Mouse (Mus musculus): ENCODE results near the gene Nrxn1. TPM values are rescaled to one million over a fixed set of nuclear protein-coding genes. Genes with fewer than 3 reads are reported as not detected.

The Nrxn1 gene
- total and polyA plus RNA-seq, 3 experiments, result 0.22 TPM; not detected in 2

GRCm38 (mm10) chr17:90456748-90457147 is 636.1 kb downstream of the Nrxn1 start:
- no peaks in the 10 kb centered on the region for H3K4me1 ChIP-seq (ENCODE audit: insufficient read depth, low read depth, low read length)
- ATAC-seq (ENCODE audit: extremely low read depth, insufficient number of reproducible peaks, low FRiP score, poor library complexity, severe bottlenecking) (no peak), DNase-seq (ENCODE audit: low spot score) (no peak)
- no peak for TF ChIP-seq GATA1 (IDR thresholded peaks at IDR 0.05; ENCODE audit: borderline replicate concordance, low read length)
- TF ChIP-seq POLR2AphosphoS5 (IDR thresholded peaks at IDR 0.05; ENCODE audit: insufficient replicate concordance, low read depth, low read length), result no peak
- TF ChIP-seq CTCF (IDR thresholded peaks at IDR 0.05; ENCODE audit: low read depth, low read length), result no peak
- TF ChIP-seq GATA2 (IDR thresholded peaks at IDR 0.05; ENCODE audit: borderline replicate concordance, low read depth, low read length), result no peak
- TF ChIP-seq TAL1 (conservative IDR thresholded peaks at IDR 0.05; ENCODE audit: low read depth, low read length), result no peak
- H3K4me3 ChIP-seq (ENCODE audit: low read depth, low read length), result no peak overlapping the region
- H3K27me3 ChIP-seq (ENCODE audit: insufficient read depth, low read length), result no peaks in the 10 kb centered on the region
- H3K36me3 ChIP-seq (replicated peaks), result no peaks in the 10 kb centered on the region
- H3K9me3 ChIP-seq (replicated peaks), result peaks cover 16% of the 10 kb centered on the region

GRCm38 (mm10) chr17:90455904-90456303 is 637.0 kb downstream of the Nrxn1 start:
- no peak overlapping the region for H3K4me3 ChIP-seq (ENCODE audit: low read depth, low read length)
- H3K9me3 ChIP-seq (replicated peaks), result peaks cover 16% of the 10 kb centered on the region
- no peaks in the 10 kb centered on the region for H3K36me3 ChIP-seq (replicated peaks)
- TF ChIP-seq CTCF (IDR thresholded peaks at IDR 0.05; ENCODE audit: low read depth, low read length) (no peak), TAL1 (conservative IDR thresholded peaks at IDR 0.05; ENCODE audit: low read depth, low read length) (no peak), GATA2 (IDR thresholded peaks at IDR 0.05; ENCODE audit: borderline replicate concordance, low read depth, low read length) (no peak), GATA1 (IDR thresholded peaks at IDR 0.05; ENCODE audit: borderline replicate concordance, low read length) (no peak)
- no peaks in the 10 kb centered on the region for H3K27me3 ChIP-seq (ENCODE audit: insufficient read depth, low read length)
- ATAC-seq (ENCODE audit: extremely low read depth, insufficient number of reproducible peaks, low FRiP score, poor library complexity, severe bottlenecking), result no peak
- DNase-seq (ENCODE audit: low spot score), result no peak
- no peaks in the 10 kb centered on the region for H3K4me1 ChIP-seq (ENCODE audit: insufficient read depth, low read depth, low read length)

GRCm38 (mm10) chr17:90455409-90455775 is 637.5 kb downstream of the Nrxn1 start:
- H3K4me1 ChIP-seq (ENCODE audit: insufficient read depth, low read depth, low read length), result no peaks in the 10 kb centered on the region
- peaks cover 16% of the 10 kb centered on the region for H3K9me3 ChIP-seq (replicated peaks)
- ATAC-seq (ENCODE audit: extremely low read depth, insufficient number of reproducible peaks, low FRiP score, poor library complexity, severe bottlenecking), result no peak
- H3K27me3 ChIP-seq (ENCODE audit: insufficient read depth, low read length), result no peaks in the 10 kb centered on the region
- no peak overlapping the region for H3K4me3 ChIP-seq (ENCODE audit: low read depth, low read length)
- H3K36me3 ChIP-seq (replicated peaks), result no peaks in the 10 kb centered on the region
- TF ChIP-seq GATA2 (IDR thresholded peaks at IDR 0.05; ENCODE audit: borderline replicate concordance, low read depth, low read length) (no peak), GATA1 (IDR thresholded peaks at IDR 0.05; ENCODE audit: borderline replicate concordance, low read length) (no peak), POLR2AphosphoS5 (IDR thresholded peaks at IDR 0.05; ENCODE audit: insufficient replicate concordance, low read depth, low read length) (no peak), CTCF (IDR thresholded peaks at IDR 0.05; ENCODE audit: low read depth, low read length) (no peak), TAL1 (conservative IDR thresholded peaks at IDR 0.05; ENCODE audit: low read depth, low read length) (no peak)
- no peak for DNase-seq (ENCODE audit: low spot score)

GRCm38 (mm10) chr17:90454738-90455408 is 638.0 kb downstream of the Nrxn1 start:
- H3K36me3 ChIP-seq (replicated peaks), result no peaks in the 10 kb centered on the region
- DNase-seq (ENCODE audit: low spot score) (no peak), ATAC-seq (ENCODE audit: extremely low read depth, insufficient number of reproducible peaks, low FRiP score, poor library complexity, severe bottlenecking) (no peak)
- no peak for TF ChIP-seq TAL1 (conservative IDR thresholded peaks at IDR 0.05; ENCODE audit: low read depth, low read length)
- TF ChIP-seq GATA2 (IDR thresholded peaks at IDR 0.05; ENCODE audit: borderline replicate concordance, low read depth, low read length), result no peak
- no peak for TF ChIP-seq POLR2AphosphoS5 (IDR thresholded peaks at IDR 0.05; ENCODE audit: insufficient replicate concordance, low read depth, low read length)
- TF ChIP-seq CTCF (IDR thresholded peaks at IDR 0.05; ENCODE audit: low read depth, low read length), result no peak
- no peak for TF ChIP-seq GATA1 (IDR thresholded peaks at IDR 0.05; ENCODE audit: borderline replicate concordance, low read length)
- H3K9me3 ChIP-seq (replicated peaks), result peaks cover 16% of the 10 kb centered on the region
- H3K27me3 ChIP-seq (ENCODE audit: insufficient read depth, low read length), result no peaks in the 10 kb centered on the region
- H3K4me1 ChIP-seq (ENCODE audit: insufficient read depth, low read depth, low read length), result no peaks in the 10 kb centered on the region
- no peak overlapping the region for H3K4me3 ChIP-seq (ENCODE audit: low read depth, low read length)

- no peak overlapping the region for H3K4me3 ChIP-seq (ENCODE audit: low read depth, low read length)
- no peaks in the 10 kb centered on the region for H3K36me3 ChIP-seq (replicated peaks)
- no peaks in the 10 kb centered on the region for H3K27me3 ChIP-seq (ENCODE audit: insufficient read depth, low read length)
- DNase-seq (ENCODE audit: low spot score) (no peak), ATAC-seq (ENCODE audit: extremely low read depth, insufficient number of reproducible peaks, low FRiP score, poor library complexity, severe bottlenecking) (no peak)
- no peak for TF ChIP-seq GATA1 (IDR thresholded peaks at IDR 0.05; ENCODE audit: borderline replicate concordance, low read length)
- no peak for TF ChIP-seq TAL1 (conservative IDR thresholded peaks at IDR 0.05; ENCODE audit: low read depth, low read length)
- no peak for TF ChIP-seq GATA2 (IDR thresholded peaks at IDR 0.05; ENCODE audit: borderline replicate concordance, low read depth, low read length)
- no peak for TF ChIP-seq CTCF (IDR thresholded peaks at IDR 0.05; ENCODE audit: low read depth, low read length)
- TF ChIP-seq POLR2AphosphoS5 (IDR thresholded peaks at IDR 0.05; ENCODE audit: insufficient replicate concordance, low read depth, low read length), result no peak
- H3K4me1 ChIP-seq (ENCODE audit: insufficient read depth, low read depth, low read length), result no peaks in the 10 kb centered on the region
- peaks cover 16% of the 10 kb centered on the region for H3K9me3 ChIP-seq (replicated peaks)
These were observed 638.5 kb downstream of the Nrxn1 start for GRCm38 (mm10) chr17:90454356-90454737.

GRCm38 (mm10) chr17:90453280-90453679 is 639.6 kb downstream of the Nrxn1 start:
- ATAC-seq (ENCODE audit: extremely low read depth, insufficient number of reproducible peaks, low FRiP score, poor library complexity, severe bottlenecking), result no peak
- Histone ChIP-seq H3K4me1 (ENCODE audit: insufficient read depth, low read depth, low read length) (no peaks in the 10 kb centered on the region), H3K4me3 (ENCODE audit: low read depth, low read length) (no peak overlapping the region), H3K9me3 (replicated peaks) (peaks cover 16% of the 10 kb centered on the region), H3K36me3 (replicated peaks) (no peaks in the 10 kb centered on the region), H3K27me3 (ENCODE audit: insufficient read depth, low read length) (no peaks in the 10 kb centered on the region)
- DNase-seq (ENCODE audit: low spot score), result no peak
- no peak for TF ChIP-seq CTCF (IDR thresholded peaks at IDR 0.05; ENCODE audit: low read depth, low read length)

All from G1E (cell line).